Mouse (Mus musculus) v-Abl transformed pro-B cells (cell line): Measurements from ENCODE around the gene Sik2.

Source experiments
- in situ Hi-C, 2 experiments: fragments of 400-800 bp; cut with MboI; formaldehyde crosslinking; loops; one replicate each; pipeline ENCODE4 v1.15.1; 2025; ENCODE audit not compliant: unreplicated experiment in 2 of 2

The Sik2 gene

DNA sequence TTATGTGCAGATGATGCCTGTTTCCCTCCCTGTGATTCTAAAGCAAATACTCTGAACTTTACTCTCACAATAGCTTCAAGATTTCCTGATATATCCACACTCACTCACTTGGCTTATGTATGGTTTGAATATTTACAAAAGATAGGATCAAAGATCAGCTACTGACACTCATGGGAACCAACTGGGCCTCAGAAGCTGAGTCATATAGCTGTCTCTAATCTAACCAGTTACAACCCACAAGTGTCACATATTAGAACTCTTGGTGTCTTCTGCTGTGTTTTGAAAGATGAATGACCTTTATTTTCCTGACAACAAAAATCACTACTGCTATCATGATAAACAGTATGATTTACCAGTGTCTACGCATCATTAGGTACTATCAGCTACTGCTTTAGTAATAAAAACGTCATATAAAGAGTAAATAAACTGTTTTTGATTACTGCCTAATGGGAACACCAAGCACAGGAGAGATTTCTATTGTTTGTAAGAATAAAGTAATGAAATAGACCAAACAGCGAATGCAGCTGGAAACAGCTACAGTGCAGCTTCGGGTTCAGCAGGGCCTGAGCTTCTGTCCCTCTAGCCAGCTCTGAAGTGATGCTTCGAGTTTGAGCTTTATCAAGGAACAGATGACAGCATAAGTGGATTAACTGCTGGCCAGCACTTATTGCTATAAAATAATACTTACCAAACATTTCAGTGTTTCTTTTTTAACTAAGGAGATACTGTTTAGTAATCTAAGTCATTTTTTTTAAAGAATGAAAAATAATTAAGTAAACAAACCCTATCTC is 86.3 kb downstream of the Sik2 start:
- in situ Hi-C loops = no loop called here

DNA sequence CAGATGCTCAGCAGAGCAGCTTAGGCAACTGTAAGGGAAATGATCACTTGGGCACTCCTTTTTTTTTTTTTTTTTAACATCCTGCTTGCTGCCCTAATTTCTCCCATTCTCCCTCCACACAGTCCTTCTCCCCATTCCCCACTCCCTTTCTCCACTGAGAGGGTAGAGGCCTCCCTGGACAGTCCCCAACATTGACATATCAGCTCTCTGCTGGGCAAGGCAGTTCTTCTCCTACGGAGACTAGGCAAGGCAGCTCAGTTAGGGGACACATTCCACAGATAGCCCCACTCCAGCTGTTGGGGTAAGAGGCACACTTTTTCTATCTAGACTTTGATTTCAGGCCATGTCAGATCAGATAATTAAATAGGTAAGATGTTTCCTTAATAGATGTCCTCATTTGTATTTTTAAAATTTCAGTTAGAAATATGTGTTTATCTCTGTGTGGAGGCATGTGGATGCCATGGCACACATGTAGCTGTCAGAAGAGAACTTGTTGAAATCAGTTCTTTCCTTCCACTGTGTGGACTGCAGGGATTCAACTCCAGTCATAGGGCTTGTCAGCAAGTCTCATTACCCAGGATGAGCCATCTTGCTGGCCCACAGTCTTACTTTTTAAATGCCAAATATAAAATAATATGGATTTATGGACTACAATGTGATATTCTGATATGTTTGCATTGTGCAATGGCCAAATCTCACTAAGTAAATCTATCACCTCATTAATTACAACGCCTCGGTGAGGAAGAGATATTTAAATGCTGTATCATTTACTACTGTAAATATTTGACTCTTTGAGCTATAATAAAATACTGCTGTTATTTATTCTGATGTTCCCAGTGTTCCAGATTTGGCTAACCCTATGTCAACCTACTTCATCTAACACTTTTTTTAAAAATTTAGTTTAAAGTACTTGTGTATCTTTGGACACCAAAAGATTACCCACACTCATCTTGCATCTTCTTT is 87.7 kb downstream of the Sik2 start:
- in situ Hi-C loops = no loop called here

DNA sequence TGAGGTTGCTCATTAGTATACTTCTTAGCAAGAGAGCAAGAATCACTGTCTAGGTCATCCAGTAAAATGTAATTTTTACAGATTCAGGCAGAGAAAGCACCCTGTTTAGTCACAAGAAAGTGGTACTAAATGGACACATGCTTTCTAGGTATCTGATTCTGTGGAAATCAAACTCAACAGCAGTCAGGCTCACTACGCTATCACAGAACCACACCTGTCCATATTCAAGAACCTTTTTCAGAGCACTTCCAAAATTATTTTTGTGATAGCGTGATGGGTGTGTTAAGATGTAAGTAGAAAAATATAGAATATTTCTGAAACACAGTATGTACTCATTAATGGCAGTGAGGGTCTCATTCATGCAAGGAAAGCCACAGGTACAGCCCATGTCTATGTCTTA is 89.3 kb downstream of the Sik2 start:
- in situ Hi-C loops = no loop called here

DNA sequence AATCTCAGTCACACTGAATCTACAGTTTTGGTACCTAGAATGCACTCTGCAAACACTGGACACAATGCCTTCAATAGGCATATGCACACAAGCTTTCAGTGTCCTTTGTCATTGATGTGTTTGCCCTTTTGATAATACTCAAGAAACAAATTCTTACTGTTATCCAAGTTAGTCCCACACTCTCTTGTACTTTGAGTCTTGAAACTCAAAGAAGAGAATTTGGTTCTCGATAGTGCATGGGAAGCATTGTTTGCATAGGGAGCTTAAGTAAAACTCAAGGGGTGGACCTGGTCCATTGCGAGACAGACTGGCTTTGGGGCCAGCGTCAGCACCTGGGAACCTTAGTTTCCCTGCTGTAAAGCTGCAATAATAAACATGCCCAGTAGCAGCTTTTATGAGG is 90.7 kb downstream of the Sik2 start:
- in situ Hi-C loops = no loop called here

DNA sequence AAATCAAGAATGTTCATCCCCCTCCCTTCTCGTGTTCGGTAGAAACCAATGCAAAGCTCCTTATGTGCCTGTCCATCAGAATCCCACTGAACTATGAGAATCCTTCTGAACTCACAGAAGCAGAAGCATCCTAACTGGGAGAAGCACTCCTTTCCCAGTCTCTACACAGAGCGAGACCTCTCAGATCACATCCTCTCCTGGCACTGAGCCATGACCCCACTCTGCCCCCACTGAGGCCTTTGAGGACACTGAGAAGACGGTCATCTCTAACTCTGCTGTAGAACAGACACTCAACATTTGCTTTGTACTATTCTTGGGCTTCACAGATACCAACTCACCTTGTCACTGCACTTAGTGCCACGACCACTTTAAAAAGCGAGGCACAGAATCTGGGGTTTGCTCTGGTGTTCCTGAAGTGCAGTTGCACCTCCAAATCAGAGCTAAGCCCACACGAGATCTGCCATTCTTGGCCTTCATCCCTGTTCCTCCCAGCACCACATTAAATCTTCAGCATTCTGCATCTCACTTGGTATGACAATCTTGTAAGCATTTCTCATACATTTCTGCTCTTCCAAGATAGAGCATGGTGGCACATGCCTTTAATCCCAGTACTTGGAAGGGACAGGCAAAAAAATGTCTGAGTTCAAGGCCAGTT is 96.9 kb downstream of the Sik2 start:
- in situ Hi-C loops = no loop called here

DNA sequence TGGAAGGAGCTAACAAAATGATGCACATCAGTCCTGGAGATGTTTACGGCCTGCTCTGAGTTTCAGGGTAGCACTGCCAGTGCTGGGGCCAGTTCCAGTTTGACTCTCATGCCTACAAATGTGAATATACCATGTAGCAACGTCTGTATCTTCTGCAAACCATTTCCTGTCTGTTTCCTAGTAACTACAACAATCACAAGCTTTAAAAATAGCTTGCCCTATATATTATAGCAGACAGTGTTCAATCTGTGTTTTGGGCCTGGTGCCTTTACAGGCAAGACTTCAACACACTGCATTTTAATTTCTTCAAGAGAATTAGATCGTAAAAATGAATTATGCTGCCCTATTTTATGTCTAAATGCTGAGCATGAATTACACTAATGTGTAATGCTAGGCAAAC is 103.6 kb downstream of the Sik2 start:
- in situ Hi-C loops = no loop called here

DNA sequence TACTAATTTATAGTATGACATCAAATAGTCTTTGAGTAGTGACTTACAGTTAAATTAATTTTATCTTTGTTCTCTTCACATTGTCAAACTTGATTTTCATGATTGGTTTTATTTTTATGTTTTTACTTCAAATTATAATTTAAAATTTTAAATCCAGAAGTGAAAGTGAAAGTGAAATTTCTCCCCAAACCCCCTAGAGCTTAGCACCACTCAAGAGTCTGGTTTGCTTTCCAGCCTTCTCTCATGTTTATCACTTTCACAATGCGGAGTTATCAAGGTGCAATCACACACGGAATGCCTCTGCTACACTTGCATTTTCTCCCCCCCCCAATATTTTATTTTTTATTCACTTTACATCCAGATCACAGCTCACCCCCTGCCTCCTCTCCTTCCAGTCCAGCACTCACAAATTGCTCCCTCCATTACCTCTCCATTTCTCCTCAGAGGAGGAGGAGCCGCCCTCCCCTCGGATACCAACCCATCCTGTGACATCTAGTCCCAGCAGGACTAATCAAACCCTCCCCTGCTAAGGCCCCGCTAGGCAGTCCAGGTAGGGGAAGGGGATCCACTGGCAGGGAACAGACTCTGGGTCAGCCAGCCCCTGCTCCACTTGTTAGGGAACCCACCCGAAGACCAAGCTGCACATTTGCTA is 104.6 kb downstream of the Sik2 start:
- in situ Hi-C loops = no loop called here

DNA sequence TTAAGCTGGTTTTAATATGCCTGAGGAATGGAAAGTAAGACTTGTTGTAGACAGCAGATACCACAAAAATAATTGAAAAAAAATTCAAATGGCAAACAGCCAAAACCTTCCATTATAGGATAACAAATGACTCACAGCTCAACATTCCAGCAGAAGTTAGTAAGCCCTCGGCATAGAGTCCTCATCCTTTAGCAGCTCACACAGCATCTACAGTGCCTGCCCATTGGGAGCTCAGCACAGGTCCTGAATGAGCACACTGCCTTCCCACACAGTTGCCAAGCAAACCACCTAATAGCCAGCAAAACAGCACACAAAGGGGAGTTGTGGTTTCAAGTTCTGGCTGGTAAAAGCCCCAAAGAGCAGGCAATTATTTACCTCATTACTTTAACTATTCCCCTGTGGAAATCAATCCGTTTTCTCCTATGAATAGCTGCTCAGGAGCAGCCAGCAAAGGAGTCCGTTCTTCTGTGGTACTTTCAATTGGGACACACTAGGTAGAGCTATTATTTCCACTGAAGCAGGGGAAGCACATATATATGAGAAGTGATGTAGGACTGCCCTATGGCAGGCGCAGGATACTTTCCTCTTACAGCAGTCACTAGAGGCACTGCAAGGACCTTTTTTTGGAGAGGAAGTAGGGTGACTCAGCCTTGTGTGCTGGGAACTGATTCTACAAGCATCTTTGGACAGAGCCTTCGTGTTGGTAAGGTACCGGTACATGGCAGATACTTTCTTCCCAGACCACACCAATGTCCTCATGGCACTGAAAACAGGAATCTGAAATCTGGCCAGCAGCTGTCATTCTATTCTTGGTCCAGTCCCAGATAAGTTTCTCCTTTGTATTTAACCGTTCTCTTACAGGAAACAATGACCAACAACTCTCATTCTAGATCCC is 108.6 kb downstream of the Sik2 start:
- in situ Hi-C loops = no loop called here

DNA sequence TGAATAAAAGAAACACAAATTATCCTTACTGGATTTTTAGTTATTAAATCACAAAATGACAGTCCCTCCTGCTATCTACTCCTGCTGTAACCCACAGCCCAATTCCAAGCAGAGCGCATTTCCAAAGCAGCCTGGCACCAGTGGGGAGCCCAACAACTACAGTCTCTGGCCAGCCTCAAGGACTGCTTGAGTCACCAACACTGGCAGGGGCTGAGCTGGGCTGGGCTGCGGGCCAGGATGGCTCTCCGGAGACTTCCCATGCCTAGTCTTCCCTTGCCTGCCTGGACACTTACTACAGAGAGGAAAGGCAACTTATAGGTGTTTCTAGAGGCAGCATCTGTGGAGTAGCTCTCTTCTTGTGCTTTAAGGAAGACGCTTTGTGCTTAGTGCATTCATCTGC is 115.2 kb downstream of the Sik2 start:
- in situ Hi-C loops = no loop called here

DNA sequence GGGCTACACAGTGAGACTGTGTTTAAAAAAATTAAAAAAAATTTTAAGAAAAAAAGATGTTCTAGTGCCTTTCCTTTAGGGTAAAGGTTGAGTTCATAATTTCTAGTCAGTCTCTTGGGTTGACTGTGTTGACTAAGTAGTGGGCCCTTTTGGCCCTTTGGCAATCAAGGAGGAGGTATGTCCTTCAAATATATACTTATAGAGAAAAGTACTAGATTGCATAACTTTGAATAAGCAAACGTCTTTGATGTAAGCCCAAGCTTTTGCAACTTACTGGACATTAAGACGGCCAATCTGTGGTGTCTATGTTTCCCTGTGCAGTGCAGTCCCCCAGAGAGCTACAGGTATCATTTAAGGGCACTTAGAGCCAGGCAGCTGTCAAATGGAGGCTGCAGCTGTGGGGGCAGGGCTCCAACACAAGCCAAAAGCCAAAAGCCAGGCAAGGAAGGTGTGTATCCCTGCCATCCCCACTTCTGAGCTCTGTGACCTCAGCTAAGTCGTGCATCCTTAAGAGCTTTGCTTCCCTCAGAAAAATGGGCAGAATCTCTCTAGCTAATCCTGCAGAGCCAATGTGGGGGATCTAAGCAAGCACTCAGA is 118.3 kb downstream of the Sik2 start:
- in situ Hi-C loops = no loop called here

DNA sequence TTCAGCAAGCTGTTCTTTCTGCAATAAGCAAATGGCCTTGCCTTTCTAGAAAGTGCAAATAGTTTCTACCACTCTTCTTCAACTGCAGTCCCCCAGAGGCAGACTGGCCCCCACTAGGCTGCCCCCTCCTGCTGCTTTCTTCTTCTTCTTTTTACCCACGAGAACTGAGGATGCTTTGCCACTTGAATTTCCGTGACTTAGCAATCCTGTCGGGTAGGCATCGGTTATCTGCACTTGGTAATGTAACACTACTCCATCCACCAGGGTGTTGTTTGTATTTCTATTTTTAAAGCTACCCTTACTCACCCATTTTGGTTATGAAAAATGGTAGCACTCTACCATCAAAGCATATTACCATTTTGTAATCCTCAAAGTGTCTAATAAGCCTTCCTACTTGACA is 118.9 kb downstream of the Sik2 start:
- in situ Hi-C loops = no loop called here

DNA sequence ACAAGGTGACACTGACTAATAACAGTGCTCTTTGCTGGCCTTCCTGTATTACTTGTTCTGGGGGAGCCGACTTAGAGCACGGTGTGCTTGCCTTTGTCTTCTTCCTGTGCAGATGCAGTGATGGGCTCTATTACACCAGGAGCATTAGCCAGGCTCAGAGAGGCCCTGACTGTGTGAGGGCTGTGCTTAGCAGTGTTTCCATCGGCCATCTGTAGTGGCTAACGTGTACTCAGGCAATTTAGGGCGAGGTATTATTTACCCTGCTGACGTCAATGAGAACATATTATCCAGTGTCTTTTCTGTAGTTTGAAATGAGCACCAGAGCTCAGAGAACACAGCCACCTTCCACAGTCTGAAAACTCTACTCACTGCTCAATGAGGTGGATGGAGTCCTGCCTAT is 119.7 kb downstream of the Sik2 start:
- in situ Hi-C loops = no loop called here

DNA sequence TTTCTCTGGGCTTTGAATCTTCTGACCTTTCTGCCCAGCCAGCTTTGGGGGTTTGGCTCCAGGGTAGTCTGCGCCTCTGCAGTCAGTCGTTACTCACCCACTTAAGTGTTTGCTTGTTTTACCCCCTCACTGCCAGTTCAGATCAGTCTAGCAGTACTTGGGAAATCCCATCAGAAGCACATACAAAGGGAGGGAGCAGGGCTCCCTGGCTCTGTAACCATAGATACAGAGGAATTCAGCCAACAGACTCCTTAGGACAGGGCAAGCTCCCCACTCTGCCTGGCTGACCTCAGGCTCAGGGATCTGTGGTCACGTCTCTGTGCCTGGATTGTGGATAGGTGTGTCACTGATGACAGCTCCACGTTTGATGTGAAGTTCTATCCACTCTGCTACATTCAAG is 121.5 kb downstream of the Sik2 start:
- in situ Hi-C loops = no loop called here

DNA sequence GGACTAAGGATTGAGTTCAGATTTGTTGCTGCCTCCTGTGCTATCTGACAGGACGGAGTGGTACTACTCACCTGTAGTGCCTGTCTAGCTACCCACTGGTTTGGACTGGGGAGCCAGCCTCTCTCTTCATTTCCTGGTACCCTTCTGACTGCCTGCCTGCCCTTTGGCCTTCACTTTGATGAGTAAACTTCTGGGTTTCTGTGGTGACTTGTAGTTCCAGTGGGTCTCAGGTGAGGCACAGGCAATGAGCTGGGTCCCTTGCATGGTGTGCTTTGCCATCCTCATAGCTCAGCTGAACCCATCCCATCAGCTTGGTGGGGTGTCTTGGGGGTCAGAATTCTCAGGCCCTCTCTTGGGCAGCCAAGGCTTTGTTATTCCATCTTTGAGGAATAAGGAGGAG is 122.0 kb downstream of the Sik2 start:
- in situ Hi-C loops = no loop called here

DNA sequence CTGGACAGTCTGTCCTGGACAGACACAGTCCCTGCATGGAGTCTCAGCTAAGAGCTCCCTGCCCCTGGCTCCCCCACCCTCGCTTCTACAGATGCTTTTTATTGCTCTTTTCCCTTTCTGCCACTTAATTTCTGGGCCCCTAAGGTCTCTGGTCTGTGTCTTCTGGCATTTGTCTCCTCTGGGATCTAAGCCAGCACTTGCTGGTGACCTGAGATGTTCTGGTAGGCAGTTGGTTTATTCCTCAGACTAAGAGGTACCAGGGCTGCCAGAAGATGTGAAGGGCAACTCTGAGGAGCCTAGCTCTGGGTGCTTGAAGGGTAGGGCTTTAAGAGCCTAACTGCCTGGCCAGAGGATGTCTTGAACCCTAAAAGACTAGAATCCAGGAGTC is 123.3 kb downstream of the Sik2 start:
- in situ Hi-C loops = no loop called here

DNA sequence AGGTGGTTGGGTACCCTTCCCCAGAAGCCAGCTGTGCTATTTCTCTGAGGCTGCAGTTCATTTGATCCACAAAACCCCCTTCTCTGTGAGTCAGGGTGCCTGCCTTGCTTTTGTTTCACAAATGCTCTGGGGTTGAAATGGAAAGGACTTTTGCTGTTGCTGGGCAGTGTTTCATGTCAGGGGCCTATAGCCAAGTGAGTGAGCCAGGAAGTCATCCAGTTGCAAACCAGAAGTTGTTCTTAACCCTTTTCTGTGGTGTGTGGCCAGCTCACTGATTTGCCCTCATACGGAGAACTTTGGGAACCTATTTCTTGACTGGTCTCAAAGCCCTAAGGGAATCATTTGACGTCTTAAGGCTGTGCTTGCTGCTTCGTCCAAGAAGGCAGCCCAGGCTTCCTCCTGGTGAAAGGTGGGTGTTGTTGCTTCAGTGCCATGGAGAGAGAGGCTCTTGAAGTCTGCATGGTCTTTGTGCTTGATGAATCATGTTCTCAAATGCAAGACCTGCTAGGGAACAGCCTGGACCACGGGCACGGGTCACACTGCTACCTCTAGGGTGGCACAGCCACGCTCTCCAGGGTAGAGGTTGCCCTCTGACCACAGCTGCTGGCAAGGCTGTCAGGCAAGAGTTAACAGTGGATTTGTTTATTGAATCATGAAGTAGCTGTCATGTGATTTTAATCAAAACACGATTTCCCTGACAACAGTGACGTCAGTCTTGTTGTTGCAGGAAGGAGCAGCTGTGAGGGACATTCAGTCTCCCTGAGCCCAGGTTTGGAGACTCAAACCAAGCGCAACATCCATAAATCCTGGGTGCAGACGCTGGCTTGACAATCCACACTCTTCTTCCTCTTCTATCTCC is 123.9 kb downstream of the Sik2 start:
- in situ Hi-C loops = no loop called here

DNA sequence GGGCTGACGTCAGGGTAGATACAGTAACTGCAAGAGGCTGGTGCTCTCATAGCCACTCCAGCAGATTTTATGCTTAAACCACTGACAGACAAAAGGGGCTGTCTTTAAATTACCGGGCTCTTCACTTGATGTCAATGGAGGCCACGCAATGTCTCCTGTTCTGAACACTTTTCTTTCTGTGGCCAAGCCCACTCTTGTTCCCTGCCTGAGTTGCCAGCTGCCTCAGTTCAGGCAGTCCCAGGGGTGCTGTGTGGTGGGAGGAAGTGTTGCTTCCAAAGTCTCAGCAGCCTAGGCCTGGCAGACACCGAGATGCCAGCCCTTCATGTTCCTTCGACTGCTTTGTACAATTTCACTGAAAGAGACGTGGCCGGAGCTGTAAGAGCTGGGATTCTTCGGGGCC is 124.8 kb downstream of the Sik2 start:
- in situ Hi-C loops = no loop called here

DNA sequence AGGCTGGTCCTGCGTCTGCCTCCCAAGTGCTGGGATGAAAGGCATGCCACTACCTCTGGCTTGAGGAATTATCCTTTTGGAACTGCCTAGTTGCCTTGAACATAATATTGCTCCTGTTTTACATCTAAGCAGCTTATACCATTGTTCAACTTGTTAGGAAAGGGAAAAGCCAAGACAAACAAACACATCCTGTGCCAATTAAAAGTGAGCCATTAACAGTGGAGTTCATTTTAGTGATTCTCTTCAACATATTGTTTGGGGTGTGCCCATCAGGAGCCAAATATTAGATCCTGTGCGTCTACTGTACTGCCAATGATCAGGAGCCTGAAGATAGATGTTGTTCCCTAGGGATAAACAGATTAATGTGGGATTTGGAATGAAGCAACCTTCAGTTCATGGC is 126.7 kb downstream of the Sik2 start:
- in situ Hi-C loops = no loop called here

DNA sequence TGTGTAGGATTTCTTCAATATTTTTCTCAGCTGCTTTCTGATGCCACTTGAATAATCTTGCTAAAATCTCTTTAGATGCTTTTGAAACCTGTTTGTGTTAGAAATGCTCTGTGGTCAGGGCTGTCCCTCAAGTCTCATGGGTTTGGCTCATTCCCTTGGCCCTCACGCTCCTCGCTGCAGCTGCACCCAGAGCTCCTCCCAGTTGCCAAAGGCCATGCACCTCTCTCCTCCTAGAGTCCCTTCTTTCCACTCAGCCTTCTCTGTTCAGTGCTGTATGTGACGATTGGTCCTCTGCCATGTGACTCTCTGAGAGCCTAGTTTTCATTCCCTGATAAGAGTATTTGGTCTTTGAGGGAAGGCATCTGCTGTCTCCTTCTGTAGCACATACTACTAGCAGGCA is 131.4 kb downstream of the Sik2 start:
- in situ Hi-C loops = no loop called here
